Mouse (Mus musculus) frontal cortex, postnatal 36 days (tissue): ENCODE results near the gene Osbpl7.

ENCODE experiments used
- DNase-seq, 2 experiments: peaks; one replicate each; pipeline ENCODE4 v3.0.0; 2022; ENCODE audit warnings: low spot score in 2 of 2

Gene Osbpl7

GRCm38 (mm10) chr11:97038881-97039280, 11.5 kb upstream of the Osbpl7 start:
- DNase-seq: no peak

- no peak for DNase-seq
Measured at GRCm38 (mm10) chr11:97040301-97041021, 10.0 kb upstream of the Osbpl7 start.

GRCm38 (mm10) chr11:97041022-97041899, 9.2 kb upstream of the Osbpl7 start, which contains the start of the genes Lrrc46 and Mrpl10:
Lrrc46 (minus strand) TSS chr11:97041407.
Mrpl10 (plus strand) TSS chr11:97041560.
- DNase-seq: peak; percentile 78 to 81

DNA sequence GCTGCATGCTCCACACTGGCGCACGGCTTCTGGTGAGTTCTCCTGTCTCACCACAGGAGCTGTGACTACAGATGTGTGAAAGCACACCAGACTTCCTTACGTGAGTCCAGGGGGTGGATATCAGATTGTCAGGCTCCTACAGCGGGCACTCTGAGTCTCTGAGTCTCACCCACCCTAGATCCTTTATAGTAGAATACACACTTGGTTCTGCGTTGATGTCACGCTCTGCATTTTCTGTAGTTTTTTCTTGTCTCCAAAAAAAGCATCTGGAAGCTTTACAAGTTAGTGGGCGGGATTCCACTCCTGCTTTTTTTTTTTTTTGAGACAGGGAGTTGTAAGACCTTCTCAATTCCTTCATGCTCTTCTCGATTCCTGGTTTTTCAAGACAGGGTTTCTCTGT, 5.5 kb upstream of the Osbpl7 start:
- DNase-seq: peak in 1 of 2 experiments; percentile 27

DNA sequence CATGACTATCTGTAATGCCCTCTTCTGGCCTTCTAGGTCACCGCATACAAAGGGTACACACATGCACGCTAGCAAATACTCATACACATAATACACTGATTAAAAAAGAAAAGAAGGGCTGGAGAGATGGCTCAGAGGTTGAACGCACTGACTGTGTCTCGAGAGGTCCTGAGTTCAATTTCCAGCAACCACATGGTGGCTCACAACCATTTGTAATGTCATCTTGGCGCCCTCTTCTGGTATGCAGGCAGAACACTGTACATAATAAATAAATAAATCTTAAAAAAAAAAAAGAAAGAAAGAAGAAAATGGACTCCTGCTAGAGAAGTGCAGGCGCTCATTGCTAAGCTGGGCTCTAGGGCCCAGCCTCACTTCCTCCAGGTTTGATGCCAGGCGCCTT, 4.6 kb upstream of the Osbpl7 start:
- DNase-seq: no peak

GRCm38 (mm10) chr11:97048090-97048650, 2.3 kb upstream of the Osbpl7 start:
- DNase-seq: no peak

DNA sequence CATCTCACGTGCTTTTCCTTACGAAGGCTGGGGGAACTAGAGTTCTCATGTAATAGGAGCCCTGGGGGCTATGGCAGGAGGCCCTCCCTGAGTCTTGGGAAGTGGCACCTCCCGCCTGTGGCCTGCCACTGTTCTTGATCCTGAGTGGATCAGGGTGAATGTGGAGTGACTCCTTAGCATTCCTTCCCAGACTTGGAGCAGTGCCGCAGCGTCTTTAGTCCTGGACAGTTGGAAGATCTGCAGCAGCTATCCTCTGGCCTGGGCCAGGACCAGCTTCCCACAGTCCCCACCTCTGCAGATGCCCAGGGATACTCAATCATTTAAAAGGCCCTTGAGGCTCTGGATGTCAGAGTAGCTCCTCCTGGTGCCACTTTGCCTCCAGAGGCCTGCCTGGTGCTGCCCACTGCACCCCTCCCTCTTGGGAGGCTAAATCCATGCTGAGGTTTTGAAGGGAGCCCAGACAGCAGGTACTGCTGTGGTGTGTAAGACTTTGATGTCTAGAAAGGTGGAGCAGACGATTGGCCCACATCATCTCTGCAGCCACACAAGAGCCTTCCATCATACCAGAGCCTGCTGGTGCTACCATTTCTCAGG, 839 bp upstream of the Osbpl7 start:
- DNase-seq: no peak

DNA sequence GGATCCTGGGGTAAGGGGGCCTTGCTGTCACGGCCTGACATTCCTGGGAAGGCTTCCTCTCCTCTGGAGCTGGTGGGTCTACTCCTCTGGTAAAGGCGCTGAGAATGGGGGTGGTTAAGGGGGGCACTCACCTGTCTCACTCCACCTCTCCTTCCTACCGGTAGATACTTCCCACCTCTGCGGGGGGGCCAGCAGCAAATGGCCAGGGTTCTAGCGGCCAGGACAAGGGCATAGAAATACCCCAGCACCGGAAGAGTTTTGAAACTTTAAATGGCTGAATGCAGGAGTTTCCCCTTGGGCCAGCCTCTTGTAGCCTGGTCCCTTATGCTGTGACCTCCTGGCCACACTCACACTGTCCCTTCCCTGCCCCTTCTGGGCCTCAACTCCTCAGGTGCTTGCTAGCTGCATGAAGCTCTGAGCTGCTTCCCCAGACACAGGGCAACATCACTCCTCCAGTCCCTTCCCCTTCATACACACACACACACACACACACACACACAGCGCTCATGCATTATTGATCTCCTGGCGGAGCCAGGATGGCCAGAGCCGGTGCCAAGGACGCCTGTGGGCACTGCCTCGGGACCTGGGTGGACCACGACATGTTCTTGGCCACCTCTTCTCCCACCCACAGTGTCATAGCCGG, 637 bp downstream of the Osbpl7 start:
- no peak for DNase-seq

DNA sequence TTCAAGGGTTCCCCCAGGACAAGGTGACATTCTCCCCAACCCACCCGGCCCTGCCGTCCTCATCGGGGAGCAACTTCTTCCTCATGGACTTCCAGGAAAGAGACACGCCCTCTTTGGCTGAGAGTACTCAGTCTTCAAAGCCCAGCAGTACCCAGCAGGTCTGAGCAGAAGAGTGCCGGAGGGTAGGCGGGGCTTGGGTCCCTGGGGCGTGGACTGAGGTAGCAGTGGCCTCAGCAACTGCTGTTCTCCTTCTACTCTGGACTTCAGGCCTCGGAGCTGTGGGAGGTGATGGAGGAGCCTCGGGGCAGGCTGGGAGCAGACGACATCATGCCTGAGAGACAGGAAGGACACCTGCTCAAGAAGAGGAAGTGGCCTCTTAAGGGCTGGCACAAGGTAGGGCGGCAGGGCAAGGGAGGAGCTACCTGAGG, 1.8 kb downstream of the Osbpl7 start:
- DNase-seq: no peak

GRCm38 (mm10) chr11:97063274-97063920, 13.0 kb downstream of the Osbpl7 start:
- no peak for DNase-seq

DNA sequence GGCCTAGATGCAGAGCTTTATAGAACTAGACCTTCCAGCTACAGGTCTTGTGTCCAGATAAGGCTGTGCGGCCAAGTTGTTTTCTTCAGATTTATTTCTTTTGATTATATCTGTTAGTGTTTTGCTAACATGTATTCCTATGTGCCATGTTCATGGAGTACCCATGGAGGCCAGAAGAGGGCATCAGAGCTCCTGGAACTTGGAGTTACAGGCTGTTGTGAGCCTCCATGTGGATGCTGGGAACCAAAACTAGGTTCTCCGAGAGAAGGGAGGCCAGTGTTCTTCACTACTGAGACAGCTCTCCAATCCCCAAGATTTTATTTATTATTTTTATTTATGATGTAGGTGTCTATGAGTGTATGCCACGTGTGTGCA, 13.5 kb downstream of the Osbpl7 start:
- DNase-seq: no peak

DNA sequence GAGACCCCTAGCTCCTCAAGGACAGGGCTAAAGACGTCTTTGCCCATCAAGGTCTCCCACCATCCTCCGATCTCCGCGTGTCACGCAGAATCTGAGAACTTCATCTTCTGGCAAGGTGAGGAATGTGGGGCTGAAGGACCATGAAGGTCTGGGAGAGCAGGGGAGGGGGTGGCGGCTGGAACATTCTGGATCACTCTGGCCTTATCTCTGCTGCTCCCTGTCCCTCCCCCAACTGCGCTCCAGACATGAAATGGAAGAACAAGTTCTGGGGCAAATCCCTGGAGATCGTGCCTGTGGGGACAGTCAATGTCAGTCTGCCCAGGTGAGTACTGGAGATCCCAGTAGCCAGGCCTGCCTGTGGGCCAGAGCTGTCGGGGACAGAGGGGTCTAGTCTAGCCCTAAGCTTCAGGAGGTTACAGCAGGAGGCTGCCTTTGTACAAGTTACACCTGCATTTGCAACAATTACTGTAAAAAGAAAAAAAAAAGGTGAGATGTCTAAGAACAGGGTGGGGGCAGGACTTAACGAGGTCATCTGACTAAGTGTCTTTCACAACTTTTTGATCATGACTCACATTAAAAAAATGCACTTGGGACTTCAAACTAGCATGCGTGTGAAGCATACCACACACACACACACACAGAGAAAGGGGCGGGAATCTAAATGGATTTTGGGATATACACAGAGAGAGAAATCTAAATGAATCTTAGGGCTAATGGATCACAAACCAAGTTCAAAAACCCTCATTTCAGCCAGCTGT, 15.3 kb downstream of the Osbpl7 start:
- DNase-seq: no peak

GRCm38 (mm10) chr11:97066656-97067360, 16.4 kb downstream of the Osbpl7 start:
- no peak for DNase-seq

- DNase-seq: no peak
Measured at GRCm38 (mm10) chr11:97069333-97069732, 18.9 kb downstream of the Osbpl7 start.

- no peak for DNase-seq
Measured at GRCm38 (mm10) chr11:97069770-97070169, 19.3 kb downstream of the Osbpl7 start.

GRCm38 (mm10) chr11:97071129-97071528, 20.7 kb downstream of the Osbpl7 start:
- DNase-seq: no peak

- DNase-seq: peak; percentile 52 to 72
Measured at GRCm38 (mm10) chr11:97072533-97072932, 22.1 kb downstream of the Osbpl7 start.

DNA sequence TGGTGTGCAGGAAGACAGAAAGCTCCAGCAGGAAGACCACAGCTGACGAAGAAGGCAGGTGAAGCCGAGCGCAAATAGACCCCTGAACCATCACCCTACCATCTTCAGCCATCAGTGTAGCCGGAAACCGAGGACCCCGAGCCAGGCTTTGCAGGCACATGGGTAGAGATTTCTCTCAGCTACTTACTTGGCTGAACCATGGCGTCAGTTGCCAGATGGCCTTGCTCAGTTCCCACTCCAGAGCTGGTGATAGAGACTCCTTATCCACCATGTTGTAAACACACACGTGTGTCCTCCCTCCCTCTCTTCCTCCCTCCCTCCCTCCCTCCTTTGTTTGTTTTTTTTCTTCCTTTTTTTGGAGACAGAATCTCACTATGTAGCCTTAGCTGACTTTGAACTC, 23.8 kb downstream of the Osbpl7 start:
- no peak for DNase-seq

DNA sequence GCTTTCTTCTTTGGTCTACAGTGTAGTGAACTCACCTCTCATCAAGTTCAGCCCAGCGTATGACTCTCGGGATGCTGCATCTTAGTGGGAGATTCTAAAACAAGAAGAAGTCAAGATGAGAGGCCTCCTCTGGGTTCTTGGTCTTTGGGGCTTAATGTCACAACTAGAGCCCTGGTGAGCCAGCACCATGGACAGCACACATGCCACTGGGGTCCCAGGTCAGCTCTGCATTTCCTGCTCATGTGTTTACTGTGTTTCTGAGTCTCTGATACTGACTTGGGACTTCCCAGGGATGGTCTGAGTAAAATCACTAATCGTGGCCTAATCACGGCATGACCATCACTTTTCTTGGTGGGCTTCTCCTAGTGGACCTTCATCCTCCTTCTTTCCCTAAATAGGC, 28.3 kb downstream of the Osbpl7 start:
- DNase-seq: no peak

GRCm38 (mm10) chr11:97080291-97080690, 29.9 kb downstream of the Osbpl7 start:
- no peak for DNase-seq
